27 mouse cellular contexts compared by ENCODE assay signal in the genomic region with DNA sequence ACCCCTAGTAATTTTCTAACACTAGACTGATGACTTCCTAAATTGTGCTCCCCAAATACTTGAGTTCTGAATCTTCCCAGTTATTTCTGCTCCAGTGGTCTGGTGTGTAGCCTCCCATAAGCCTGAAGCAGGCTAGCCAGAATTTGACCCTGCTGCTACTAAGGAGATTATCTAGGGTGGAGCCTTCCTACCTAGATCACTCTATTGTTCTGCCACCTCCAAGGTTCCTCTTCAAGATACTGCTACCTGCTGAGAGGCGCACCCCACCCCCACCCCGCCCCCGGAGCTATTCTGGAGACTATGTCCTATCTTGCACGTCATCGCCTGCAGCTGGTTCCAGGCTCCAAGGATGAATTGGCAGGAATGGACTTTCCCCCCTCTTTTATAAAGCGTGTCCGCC. TPM values are rescaled to one million over a fixed set of nuclear protein-coding genes. Genes with fewer than 3 reads are reported as not detected.
DNase-seq lines count a peak whose midpoint lies in the region; ATAC-seq and TF ChIP-seq lines count a peak whose summit lies in the region.
"Had no signal": no experiment of that assay in that cellular context is flagged by ENCODE, and none has a peak within 500 bp of the region (broad histone marks: within the 10 kb centered on the region; RNA-seq: fewer than 3 reads in every experiment).

No protein-coding gene starts in this region.

- H3K9ac ChIP-seq in intestine, postnatal 0 days (ENCODE audit: low read depth, low read length), result no peak overlapping the region
- H3K9ac ChIP-seq: embryonic facial prominence, embryonic 13.5 days; embryonic facial prominence, embryonic 15.5 days; forebrain, embryonic 12.5 days had no signal

- WGBS in intestine, postnatal 0 days, result 80% methylated on average over 7 of the region's 7 CpGs

- no peaks in the 10 kb centered on the region for H3K27me3 ChIP-seq in intestine, postnatal 0 days (replicated peaks; ENCODE audit: control insufficient read depth, insufficient read depth, low read length)
- H3K27me3 ChIP-seq: embryonic facial prominence, embryonic 13.5 days; embryonic facial prominence, embryonic 15.5 days; forebrain, embryonic 12.5 days; Patski had no signal

- no peak for TF ChIP-seq CTCF in intestine, postnatal 0 days (IDR thresholded peaks at IDR 0.05; ENCODE audit: low read depth)

- no peaks in the 10 kb centered on the region for H3K4me1 ChIP-seq in intestine, postnatal 0 days (replicated peaks; ENCODE audit: control insufficient read depth, insufficient read depth, low read length)
- H3K4me1 ChIP-seq: embryonic facial prominence, embryonic 15.5 days; forebrain, embryonic 10.5 days; forebrain, embryonic 12.5 days had no signal

- no peak for ATAC-seq in intestine, postnatal 0 days
- no peak for ATAC-seq in activated CD4-positive, CD25-positive, alpha-beta regulatory T cell, adult 4 months
- ATAC-seq: forebrain, embryonic 14.5 days; forebrain, embryonic 16.5 days; Patski had no signal

- H3K36me3 ChIP-seq in intestine, postnatal 0 days (ENCODE audit: control insufficient read depth, insufficient read depth), result no peaks in the 10 kb centered on the region
- H3K36me3 ChIP-seq: embryonic facial prominence, embryonic 13.5 days; embryonic facial prominence, embryonic 15.5 days; forebrain, embryonic 10.5 days; forebrain, embryonic 12.5 days; G1E had no signal

- H3K4me2 ChIP-seq in intestine, postnatal 0 days (replicated peaks; ENCODE audit: low read depth), result no peak overlapping the region
- H3K4me2 ChIP-seq: embryonic facial prominence, embryonic 13.5 days; embryonic facial prominence, embryonic 15.5 days; forebrain, embryonic 12.5 days had no signal

- no peak overlapping the region for H3K27ac ChIP-seq in intestine, postnatal 0 days (ENCODE audit: low read depth, low read length)
- H3K27ac ChIP-seq: embryonic facial prominence, embryonic 13.5 days; embryonic facial prominence, embryonic 15.5 days; forebrain, embryonic 10.5 days; forebrain, embryonic 12.5 days had no signal

- no peaks in the 10 kb centered on the region for H3K9me3 ChIP-seq in intestine, postnatal 0 days (ENCODE audit: control insufficient read depth)
- H3K9me3 ChIP-seq: embryonic facial prominence, embryonic 13.5 days; embryonic facial prominence, embryonic 15.5 days; forebrain, embryonic 10.5 days; forebrain, embryonic 12.5 days; G1E had no signal

- H3K4me3 ChIP-seq in intestine, postnatal 0 days (ENCODE audit: low read depth, low read length), result no peak overlapping the region
- H3K4me3 ChIP-seq: embryonic facial prominence, embryonic 13.5 days; embryonic facial prominence, embryonic 15.5 days; erythroblast, embryonic 14.5 days; forebrain, embryonic 10.5 days; forebrain, embryonic 12.5 days had no signal

- DNase-seq in ES-CJ7 (ENCODE audit: low read depth, low spot score) (peak; percentile 86), R1 (ENCODE audit: low read depth, low spot score) (peak; percentile 92), ZHBTc4 (ENCODE audit: low read depth, low spot score) (peak; percentile 90)
- DNase-seq in right cerebral cortex, postnatal 14 days, result no peak
- DNase-seq: adrenal gland, adult 8-10 months; adrenal gland, postnatal 14 days; adrenal gland, postnatal 36 days; cerebellum, adult 11-12 months; cerebellum, adult 2 months; cerebellum, adult 9-10 months; cerebellum, postnatal 10 days; cerebellum, postnatal 25 days; embryo, embryonic 11 days had no signal

RNA-seq across cellular contexts. Expression of gene Gm281, which starts 7.1 kb away (rescaled TPM):
- 0.05 TPM in 1 of 2 replicates, not detected in the other for polyA plus RNA-seq in intestine, postnatal 0 days (2015; fragmentation: Nextera tagmentation; extraction: Ambion mirVana)
- polyA plus RNA-seq in activated CD4-positive, CD25-positive, alpha-beta regulatory T cell, adult 4 months (2017; shearing (Covaris generic)), result not detected
- polyA plus RNA-seq: C2C12; cerebellum, adult 2 months; embryonic facial prominence, embryonic 11.5 days; embryonic facial prominence, embryonic 13.5 days; erythroblast, embryonic 14.5 days; forebrain, embryonic 10.5 days; forebrain, embryonic 12.5 days; forebrain, embryonic 14.5 days; forebrain, embryonic 16.5 days; frontal cortex, adult 2 months; G1E; Patski had no signal

RNA-seq across cellular contexts. Expression of gene Atxn7, which starts 54.1 kb away (rescaled TPM):
- polyA plus RNA-seq in intestine, postnatal 0 days (2015; fragmentation: Nextera tagmentation; extraction: Ambion mirVana), result 3.8 and 4.8 TPM in 2 replicates
- 10 to 100 TPM; 10.9 to 13.3 TPM for polyA plus RNA-seq in activated CD4-positive, CD25-positive, alpha-beta regulatory T cell, adult 4 months (2017; shearing (Covaris generic))

RNA-seq across cellular contexts. Expression of gene Thoc7, which starts 54.5 kb away (rescaled TPM):
- polyA plus RNA-seq in intestine, postnatal 0 days (2015; fragmentation: Nextera tagmentation; extraction: Ambion mirVana), result 151 and 155 TPM in 2 replicates
- polyA plus RNA-seq in activated CD4-positive, CD25-positive, alpha-beta regulatory T cell, adult 4 months (2017; shearing (Covaris generic)), result 100 to 1,000 TPM; 129 to 167 TPM
